Mouse (Mus musculus) thymus, adult 2 months (tissue): ENCODE results near the gene Lmna.

Experiments used
- CTCF ChIP-seq: fragments of 200-500 bp; IDR thresholded peaks from 2 replicates; pipeline ENCODE4 v1.5.1; 2012; ENCODE audit warnings: mild to moderate bottlenecking, control low read depth, low read length, moderate library complexity, borderline replicate concordance; ENCODE audit not compliant: control insufficient read depth, poor library complexity, insufficient read depth; ENCODE audit errors: extremely low read depth
- POLR2A ChIP-seq: fragments of 200-500 bp; IDR thresholded peaks from 2 replicates; pipeline ENCODE4 v1.6.1; 2012; ENCODE audit warnings: mild to moderate bottlenecking, low read length, control low read depth, moderate library complexity; ENCODE audit not compliant: control insufficient read depth, poor library complexity, insufficient read depth; ENCODE audit errors: extremely low read depth

- TF ChIP-seq CTCF (no peak), POLR2A (no peak)
These were observed 26.6 kb upstream of the Lmna start for GRCm38 (mm10) chr3:88536103-88536930.
